Mouse (Mus musculus) CD4-positive, CD25-positive, alpha-beta regulatory T cell, adult 4 months (primary cell): ENCODE data around the gene March2. TPM values are rescaled to one million over a fixed set of nuclear protein-coding genes. Genes with fewer than 3 reads are reported as not detected.
A peak's percentile ranks its signal among the peaks of the same experiment; 100 is the strongest.

Experiments used
- ATAC-seq: one replicate; pipeline ENCODE4 v1.8.0; 2017
- polyA plus RNA-seq, 2 experiments: library from polyadenylated mRNA; unstranded; fragments of 100-300 nt; shearing (Covaris generic); gene quantifications; one replicate each; pipeline ENCODE4 v1.2.1; 2017

Gene March2
- polyA plus RNA-seq, 2 experiments from 2014 or later, result 23.1 to 24.4 TPM

- no peak for ATAC-seq
Observed at GRCm38 (mm10) chr17:33717982-33718381, 488 bp downstream of the March2 start.

DNA sequence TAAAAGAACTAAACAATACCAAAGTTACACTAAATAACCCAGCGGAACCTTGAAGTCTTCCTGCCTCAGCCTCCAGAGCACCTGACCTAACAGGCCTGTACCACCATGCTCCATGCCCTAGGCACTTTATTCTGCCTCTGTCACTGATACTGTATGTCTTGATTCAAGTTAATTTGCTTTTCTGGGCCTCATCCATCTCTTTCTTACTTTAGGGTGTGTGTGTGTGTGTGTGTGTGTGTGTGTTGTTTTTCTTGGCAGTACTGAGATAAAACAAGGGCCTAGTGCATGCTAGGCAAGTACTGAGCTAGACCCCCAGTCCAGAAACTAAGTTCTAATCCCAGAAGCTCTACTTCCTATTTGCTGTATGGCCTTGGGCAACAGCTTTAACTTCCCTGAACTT, 1.2 kb downstream of the March2 start:
- ATAC-seq, result no peak

- no peak for ATAC-seq
Observed at GRCm38 (mm10) chr17:33714779-33715178, 3.7 kb downstream of the March2 start.

DNA sequence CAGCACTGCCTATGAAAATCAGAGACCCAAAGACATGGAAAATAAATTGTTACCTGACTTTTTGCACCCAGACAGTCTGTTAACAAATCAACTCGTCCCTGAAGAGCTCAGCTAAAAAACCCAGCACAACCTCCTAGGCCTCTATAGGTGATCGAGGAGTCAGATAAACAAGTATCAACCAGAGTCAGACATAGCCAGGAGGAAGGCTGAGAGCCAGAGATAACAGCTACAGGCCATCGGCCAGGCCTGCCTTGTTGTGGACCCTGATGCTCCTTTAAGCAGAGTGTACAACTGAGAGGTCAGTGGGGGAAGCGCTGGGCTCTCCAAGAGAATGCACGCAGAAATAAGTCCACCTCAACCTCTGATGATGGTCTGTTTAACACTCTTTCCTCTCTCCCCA, 5.2 kb downstream of the March2 start:
- no peak for ATAC-seq

GRCm38 (mm10) chr17:33709834-33710233, 8.6 kb downstream of the March2 start:
- no peak for ATAC-seq

GRCm38 (mm10) chr17:33703091-33703490, 15.4 kb downstream of the March2 start:
- no peak for ATAC-seq

GRCm38 (mm10) chr17:33702178-33702577, 16.3 kb downstream of the March2 start:
- ATAC-seq, result no peak

- ATAC-seq, result no peak
Observed at GRCm38 (mm10) chr17:33695471-33695870, 23.0 kb downstream of the March2 start.

DNA sequence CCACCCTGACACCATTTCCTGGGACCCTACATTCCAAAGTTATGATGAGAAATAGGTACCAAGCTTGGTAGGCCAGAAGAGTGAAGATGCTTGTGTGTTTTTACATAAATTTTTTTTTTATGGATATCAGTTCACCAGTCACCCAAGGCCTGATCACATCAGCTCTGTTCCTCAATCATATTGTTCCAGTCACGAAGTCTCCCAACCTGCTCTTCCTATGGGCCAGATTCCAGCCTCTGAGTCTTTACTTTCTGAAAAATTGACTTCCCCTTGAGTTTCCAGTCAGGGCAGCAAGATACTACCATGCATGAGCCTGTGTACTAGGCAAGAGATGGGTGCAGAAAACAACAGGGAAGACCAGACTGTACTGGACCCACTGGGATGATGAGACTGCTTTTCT, 31.7 kb downstream of the March2 start, which contains the start of gene Hnrnpm:
Hnrnpm (minus strand) TSS at position 101 of the 400 bp plus-strand sequence.
- no peak for ATAC-seq

GRCm38 (mm10) chr17:33685249-33685653, 33.2 kb downstream of the March2 start:
- peak; percentile 92 for ATAC-seq

DNA sequence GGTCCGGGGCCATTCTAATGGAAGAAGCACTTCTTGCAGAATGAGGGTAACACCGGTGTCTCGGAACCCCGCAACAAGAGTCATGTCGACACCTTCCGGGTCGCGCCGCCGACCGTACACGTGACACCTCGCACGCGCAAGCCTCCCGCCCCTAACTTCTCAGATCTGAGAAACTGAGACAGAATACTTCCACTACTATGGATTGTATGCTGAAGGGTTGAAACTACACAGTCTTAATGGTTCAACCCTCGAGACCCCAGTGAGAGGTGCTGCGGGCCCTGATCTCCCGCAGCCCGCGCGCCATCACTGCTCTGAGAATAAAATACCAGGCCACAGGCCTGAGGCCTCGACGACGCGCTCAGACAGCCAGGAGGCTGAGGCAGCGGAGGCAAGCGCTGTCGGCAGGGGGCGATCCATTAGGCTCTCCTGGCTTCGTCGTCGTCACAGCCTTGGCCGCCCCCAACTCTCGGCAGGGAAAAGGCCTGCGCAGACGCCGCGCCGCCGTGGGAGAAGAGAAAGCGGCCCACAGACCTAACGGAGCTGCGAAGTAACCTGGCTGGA, 33.7 kb downstream of the March2 start:
- ATAC-seq, result peak; percentile 69

GRCm38 (mm10) chr17:33681767-33682166, 36.7 kb downstream of the March2 start:
- no peak for ATAC-seq

DNA sequence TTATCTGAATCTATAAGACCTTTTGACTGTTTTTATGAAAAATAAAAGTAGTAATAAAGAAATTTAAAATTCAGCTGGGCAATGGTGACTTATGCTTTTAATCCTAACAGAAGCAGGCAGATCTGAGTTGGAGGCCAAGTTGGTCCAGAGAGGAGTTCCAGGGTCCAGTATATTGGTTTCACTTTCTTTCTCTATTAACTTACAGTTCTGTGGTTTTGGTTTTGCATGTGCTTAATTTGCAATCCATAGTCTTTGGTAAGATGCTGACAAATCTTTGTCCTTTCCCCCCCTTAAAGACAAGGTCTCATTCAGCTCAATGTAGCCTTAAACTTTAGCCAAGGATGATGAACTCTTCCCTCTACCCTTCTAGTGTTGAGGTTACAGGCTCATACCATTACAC, 39.7 kb downstream of the March2 start:
- peak; percentile 53 for ATAC-seq

- no peak for ATAC-seq
Observed at GRCm38 (mm10) chr17:33676086-33676485, 42.4 kb downstream of the March2 start.

DNA sequence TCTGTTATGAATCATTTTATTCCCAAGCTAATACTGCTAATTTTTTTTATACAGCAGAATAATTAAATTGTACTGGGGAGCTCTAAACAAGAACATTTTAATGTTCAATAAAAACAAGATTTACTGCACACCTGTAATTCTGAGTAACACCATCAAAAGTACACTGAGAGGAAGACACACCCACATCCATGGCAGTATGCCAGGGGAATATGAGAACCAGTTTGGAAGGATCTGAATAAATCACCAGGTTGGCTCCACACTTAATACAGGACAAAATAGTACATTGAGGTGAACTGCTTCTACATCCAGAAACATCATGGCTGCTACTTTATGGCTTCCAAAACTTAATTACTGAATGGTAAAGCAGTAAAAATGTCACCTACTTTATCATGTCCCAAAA, 43.0 kb downstream of the March2 start:
- no peak for ATAC-seq

DNA sequence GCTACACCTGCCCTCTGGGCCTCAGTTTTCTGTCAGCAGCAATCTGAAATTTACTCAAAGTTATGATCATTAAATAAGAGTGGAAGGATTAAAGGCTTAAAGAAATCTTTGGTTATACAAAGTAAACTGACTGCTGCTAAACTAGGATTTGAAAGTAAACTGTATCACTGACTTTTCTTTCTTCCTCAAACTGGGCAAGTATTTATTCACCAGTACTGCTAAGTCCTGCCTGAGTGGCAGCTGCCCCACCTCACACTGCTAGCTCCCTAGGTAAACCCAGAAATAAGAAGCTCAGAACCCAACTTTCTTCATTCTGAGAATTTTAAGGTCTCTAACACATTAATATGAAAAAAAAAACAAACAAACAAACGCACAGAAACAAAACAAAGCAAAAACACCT, 44.6 kb downstream of the March2 start:
- ATAC-seq, result no peak

- no peak for ATAC-seq
Observed at GRCm38 (mm10) chr17:33669681-33670080, 48.8 kb downstream of the March2 start.

GRCm38 (mm10) chr17:33666813-33667212, 51.7 kb downstream of the March2 start:
- ATAC-seq, result no peak

DNA sequence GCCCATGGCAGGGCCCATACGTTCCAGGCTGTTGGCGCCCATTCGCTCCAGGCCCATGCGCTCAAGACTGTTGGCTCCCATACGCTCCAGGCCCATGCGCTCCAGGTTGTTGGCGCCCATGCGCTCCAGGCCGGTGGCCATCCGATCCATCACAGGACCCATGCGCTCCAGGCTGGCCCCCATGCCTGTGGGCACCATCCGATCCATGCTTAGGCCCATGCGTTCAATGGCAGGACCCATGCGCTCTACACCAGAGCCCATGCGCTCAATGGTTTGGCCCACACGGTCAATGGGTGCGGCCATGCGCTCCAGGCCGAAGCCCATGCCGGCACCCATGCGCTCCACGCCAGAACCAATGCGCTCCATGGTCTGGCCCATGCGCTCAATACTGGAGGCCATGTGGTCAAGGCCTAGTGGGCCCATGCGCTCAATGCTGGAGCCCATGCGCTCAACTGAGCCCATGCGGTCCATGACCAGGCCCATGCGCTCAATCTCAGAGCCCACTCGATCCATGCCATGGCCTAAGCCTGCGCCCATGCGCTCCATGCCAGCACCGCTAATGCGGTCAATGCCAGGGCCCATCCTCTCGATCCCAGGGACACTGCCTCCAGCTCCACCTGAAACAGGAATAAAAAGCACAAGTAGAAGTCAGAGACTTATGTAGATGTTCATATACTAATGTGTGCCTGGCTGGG, 68.5 kb downstream of the March2 start:
- no peak for ATAC-seq

- ATAC-seq, result no peak
Observed at GRCm38 (mm10) chr17:33645073-33645472, 73.4 kb downstream of the March2 start.

- no peak for ATAC-seq
Observed at GRCm38 (mm10) chr17:33644068-33644467, 74.4 kb downstream of the March2 start.

GRCm38 (mm10) chr17:33639743-33640142, 78.7 kb downstream of the March2 start:
- no peak for ATAC-seq

GRCm38 (mm10) chr17:33637516-33638276, 80.8 kb downstream of the March2 start, which contains the start of gene Pram1:
Gene Pram1, plus strand, starts transcription at chr17:33638056.
- ATAC-seq, result no peak

DNA sequence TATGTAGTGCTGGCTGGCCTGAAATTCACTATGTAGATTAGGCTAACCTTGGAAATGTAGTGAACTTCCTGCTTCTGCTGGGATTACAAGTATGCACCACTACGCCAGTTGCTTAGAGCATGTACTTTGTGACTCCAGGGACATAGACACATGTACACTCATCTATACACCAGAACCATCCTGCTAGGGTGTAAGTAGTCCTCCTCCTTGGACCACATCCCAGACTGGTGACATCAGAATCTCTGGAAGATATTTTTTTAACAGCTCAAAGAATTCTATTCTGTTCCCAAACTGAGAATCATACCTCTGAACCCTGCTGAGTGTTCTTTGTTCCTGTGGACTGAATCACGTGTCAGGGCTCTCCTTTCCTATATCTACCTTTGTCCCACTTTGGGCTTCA, 81.4 kb downstream of the March2 start:
- ATAC-seq, result no peak
